Mouse (Mus musculus) hindbrain, embryonic 11.5 days (tissue): ENCODE data around the gene Phf24. TPM values are rescaled to one million over a fixed set of nuclear protein-coding genes. Genes with fewer than 3 reads are reported as not detected.
A peak's percentile ranks its signal among the peaks of the same experiment; 100 is the strongest.

Experiments
- ATAC-seq: fragments of 200-750 bp; cut with Nextera tagmentation; 2 replicates; pipeline ENCODE4 v1.8.0; 2017; ENCODE audit warnings: mild to moderate bottlenecking, moderate TSS enrichment, moderate library complexity; ENCODE audit not compliant: low FRiP score
- DNase-seq: peaks from one replicate; pipeline ENCODE4 v3.0.0-alpha.2; 2015; ENCODE audit warnings: low spot score
- H3K27ac ChIP-seq: fragments of 300-500 bp; sonication (generic); 2 replicates; pipeline ENCODE4 v1.5.1; 2014; ENCODE audit warnings: mild to moderate bottlenecking, low read depth, low read length
- H3K27me3 ChIP-seq: fragments of 300-500 bp; sonication (generic); 2 replicates; pipeline ENCODE4 v1.6.1; 2014; ENCODE audit warnings: mild to moderate bottlenecking, low read length, moderate library complexity, mixed read lengths; ENCODE audit not compliant: control insufficient read depth, insufficient read depth
- H3K36me3 ChIP-seq: fragments of 300-500 bp; sonication (generic); 2 replicates; pipeline ENCODE4 v1.6.1; 2014; ENCODE audit warnings: mild to moderate bottlenecking, low read length, moderate library complexity, mixed read lengths; ENCODE audit not compliant: control insufficient read depth, insufficient read depth
- H3K4me1 ChIP-seq: fragments of 300-500 bp; sonication (generic); replicated peaks from 2 replicates; pipeline ENCODE4 v1.6.1; 2014; ENCODE audit warnings: low read length, mixed read lengths; ENCODE audit not compliant: control insufficient read depth, insufficient read depth
- H3K4me2 ChIP-seq: fragments of 300-500 bp; sonication (generic); replicated peaks from 2 replicates; pipeline ENCODE4 v1.6.1; 2014; ENCODE audit warnings: mild to moderate bottlenecking, low read depth, low read length
- H3K4me3 ChIP-seq: fragments of 300-500 bp; sonication (generic); 2 replicates; pipeline ENCODE4 v1.5.1; 2014; ENCODE audit warnings: low read depth, low read length
- H3K9ac ChIP-seq: fragments of 300-500 bp; sonication (generic); 2 replicates; pipeline ENCODE4 v1.6.1; 2014; ENCODE audit warnings: low read depth, low read length
- H3K9me3 ChIP-seq: fragments of 300-500 bp; sonication (generic); 2 replicates; pipeline ENCODE4 v1.6.1; 2016; ENCODE audit warnings: low read length; ENCODE audit not compliant: control insufficient read depth
- WGBS: fragments of 180-500 bp; shearing (Covaris S2); extraction: QIAGEN DNeasy Blood & Tissue Kit; methylation state at CpG from one replicate; pipeline ENCODE4 v1.1.7; 2014; 5-methylcytosine and 5-hydroxymethylcytosine counted together
- polyA plus RNA-seq: library from polyadenylated mRNA; unstranded; fragments of >200 nt; fragmentation: Nextera tagmentation; extraction: Ambion mirVana; gene quantifications from 2 replicates; pipeline ENCODE4 v1.2.1, GENCODE M21; 2014

Phf24 gene
- polyA plus RNA-seq, 1 experiment from 2014 or later, result 4.4 TPM

- H3K27ac ChIP-seq, result peak overlapping the region; percentile 12; the same call in 1 of the 2 replicates
- peak overlapping the region; percentile 29 for H3K4me2 ChIP-seq
- DNase-seq (no peak), ATAC-seq (no peak)
- H3K36me3 ChIP-seq, result no peaks in the 10 kb centered on the region
- 17% methylated on average over 14 of the region's 14 CpGs for WGBS
- H3K9ac ChIP-seq, result no peak overlapping the region
- peak overlapping the region; percentile 2; the same call in 1 of the 2 replicates for H3K4me3 ChIP-seq
- peaks cover 25% of the 10 kb centered on the region for H3K4me1 ChIP-seq
- H3K9me3 ChIP-seq, result no peaks in the 10 kb centered on the region
- H3K27me3 ChIP-seq, result no peaks in the 10 kb centered on the region
Measured at GRCm38 (mm10) chr4:42949051-42949675, 32.7 kb downstream of the Phf24 start.

GRCm38 (mm10) chr4:42949676-42950051, 33.2 kb downstream of the Phf24 start, which contains the start of gene Dnajb5:
Gene Dnajb5 (plus strand): TSS chr4:42949814.
- H3K36me3 ChIP-seq, result no peaks in the 10 kb centered on the region
- peak within 1 kb of the TSS; percentile 92 for H3K9ac ChIP-seq
- H3K4me1 ChIP-seq, result peaks cover 28% of the 10 kb centered on the region
- ATAC-seq (peak; percentile 93), DNase-seq (peak; percentile 96)
- peak within 1 kb of the TSS; percentile 79 for H3K4me2 ChIP-seq
- H3K9me3 ChIP-seq, result no peaks in the 10 kb centered on the region
- no peaks in the 10 kb centered on the region for H3K27me3 ChIP-seq
- peak within 1 kb of the TSS; percentile 95 for H3K27ac ChIP-seq
- 1% methylated on average over 35 of the region's 39 CpGs for WGBS
- H3K4me3 ChIP-seq, result peak within 1 kb of the TSS; percentile 81

GRCm38 (mm10) chr4:42950065-42950558, 33.7 kb downstream of the Phf24 start:
- peaks cover 30% of the 10 kb centered on the region for H3K4me1 ChIP-seq
- WGBS, result 2% methylated on average over 11 of the region's 27 CpGs
- no peaks in the 10 kb centered on the region for H3K36me3 ChIP-seq
- no peaks in the 10 kb centered on the region for H3K27me3 ChIP-seq
- H3K4me3 ChIP-seq, result peak overlapping the region; percentile 81
- H3K9ac ChIP-seq, result peak overlapping the region; percentile 92
- no peaks in the 10 kb centered on the region for H3K9me3 ChIP-seq
- DNase-seq (peak; percentile 92), ATAC-seq (peak; percentile 74)
- peak overlapping the region; percentile 79 for H3K4me2 ChIP-seq
- H3K27ac ChIP-seq, result peak overlapping the region; percentile 95

GRCm38 (mm10) chr4:42951206-42952195, 35.0 kb downstream of the Phf24 start:
- Histone ChIP-seq H3K4me2 (peak overlapping the region; percentile 79), H3K4me1 (peaks cover 25% of the 10 kb centered on the region), H3K9ac (peak overlapping the region; percentile 32; the same call in 1 of the 2 replicates), H3K27me3 (no peaks in the 10 kb centered on the region), H3K4me3 (peak overlapping the region; percentile 81), H3K9me3 (no peaks in the 10 kb centered on the region), H3K36me3 (no peaks in the 10 kb centered on the region), H3K27ac (no peak overlapping the region)
- DNase-seq, result no peak
- 64% methylated on average over 11 of the region's 11 CpGs for WGBS
- ATAC-seq, result no peak

- Histone ChIP-seq H3K9me3 (no peaks in the 10 kb centered on the region), H3K27ac (0 out of 2 replicates have a peak overlapping the region, but pooled peaks have one; percentile 21), H3K4me2 (no peak overlapping the region), H3K9ac (no peak overlapping the region; the same call in 1 of the 2 replicates), H3K36me3 (peaks cover 5% of the 10 kb centered on the region; the same call in 1 of the 2 replicates), H3K27me3 (no peaks in the 10 kb centered on the region), H3K4me3 (no peak overlapping the region), H3K4me1 (peaks cover 18% of the 10 kb centered on the region)
- 84% methylated on average over 7 of the region's 7 CpGs for WGBS
- ATAC-seq (no peak), DNase-seq (no peak)
Measured at GRCm38 (mm10) chr4:42952563-42952962, 36.1 kb downstream of the Phf24 start.

- DNase-seq, result peak; percentile 51
- no peak for ATAC-seq
Measured at GRCm38 (mm10) chr4:42953435-42954094, 37.1 kb downstream of the Phf24 start.

GRCm38 (mm10) chr4:42954297-42954696, 37.8 kb downstream of the Phf24 start:
- peak; percentile 90 for DNase-seq
- no peaks in the 10 kb centered on the region for H3K27me3 ChIP-seq
- peaks cover 15% of the 10 kb centered on the region for H3K4me1 ChIP-seq
- no peaks in the 10 kb centered on the region for H3K9me3 ChIP-seq
- peak overlapping the region; percentile 80 for H3K27ac ChIP-seq
- ATAC-seq, result no peak
- H3K36me3 ChIP-seq, result peaks cover 5% of the 10 kb centered on the region; the same call in 1 of the 2 replicates
- H3K9ac ChIP-seq, result no peak overlapping the region
- WGBS, result 3% methylated on average over 10 of the region's 10 CpGs
- H3K4me2 ChIP-seq, result no peak overlapping the region
- H3K4me3 ChIP-seq, result no peak overlapping the region

More at GRCm38 (mm10) chr4:42953435-42954094, 37.1 kb downstream of the Phf24 start:
- H3K4me2 ChIP-seq, result peak overlapping the region; percentile 26; the same call in 1 of the 2 replicates
- H3K9ac ChIP-seq, result peak overlapping the region; percentile 16
- H3K9me3 ChIP-seq, result no peaks in the 10 kb centered on the region
- H3K36me3 ChIP-seq, result peaks cover 5% of the 10 kb centered on the region; the same call in 1 of the 2 replicates
- H3K4me3 ChIP-seq, result no peak overlapping the region
- H3K27me3 ChIP-seq, result no peaks in the 10 kb centered on the region
- peak overlapping the region; percentile 80 for H3K27ac ChIP-seq
- H3K4me1 ChIP-seq, result peaks cover 18% of the 10 kb centered on the region
- 21% methylated on average over 9 of the region's 10 CpGs for WGBS

- DNase-seq (no peak), ATAC-seq (no peak)
- Histone ChIP-seq H3K27ac (no peak overlapping the region), H3K4me3 (no peak overlapping the region), H3K9me3 (no peaks in the 10 kb centered on the region), H3K4me1 (peaks cover 15% of the 10 kb centered on the region), H3K9ac (no peak overlapping the region), H3K27me3 (no peaks in the 10 kb centered on the region), H3K4me2 (no peak overlapping the region), H3K36me3 (peaks cover 5% of the 10 kb centered on the region; the same call in 1 of the 2 replicates)
- 95% methylated on average over 3 of the region's 3 CpGs for WGBS
Measured at GRCm38 (mm10) chr4:42955200-42955599, 38.7 kb downstream of the Phf24 start.
